Mouse (Mus musculus) T-cell, adult 2 months (primary cell): ENCODE data around the gene Gm49369.

Source experiments
- DNase-seq: peaks from one replicate; pipeline ENCODE4 v3.0.0; 2022; ENCODE audit warnings: low spot score

The Gm49369 gene

GRCm38 (mm10) chr7:142394261-142395190, 12.1 kb upstream of the Gm49369 start:
- DNase-seq, result no peak

GRCm38 (mm10) chr7:142393191-142393590, 10.7 kb upstream of the Gm49369 start:
- no peak for DNase-seq

DNA sequence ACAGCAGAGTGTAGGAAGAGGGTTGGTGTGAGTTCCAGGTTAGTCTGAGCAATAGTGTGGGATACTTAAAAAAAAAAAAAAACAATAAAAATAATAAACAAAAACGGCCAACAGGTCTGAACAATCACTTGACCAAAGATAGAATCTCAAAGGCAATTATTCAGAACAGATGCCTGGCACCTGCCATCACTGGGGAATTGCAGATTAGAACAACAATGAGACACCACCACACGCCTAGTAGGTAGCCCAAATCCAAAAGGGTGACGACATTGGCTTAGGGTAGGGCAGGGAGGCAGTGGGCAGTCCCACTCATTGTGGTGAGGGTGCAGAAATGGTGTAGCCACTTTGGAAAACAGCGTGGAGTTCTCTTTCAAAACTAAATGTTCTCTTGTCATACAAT, 9.1 kb upstream of the Gm49369 start:
- DNase-seq, result no peak

DNA sequence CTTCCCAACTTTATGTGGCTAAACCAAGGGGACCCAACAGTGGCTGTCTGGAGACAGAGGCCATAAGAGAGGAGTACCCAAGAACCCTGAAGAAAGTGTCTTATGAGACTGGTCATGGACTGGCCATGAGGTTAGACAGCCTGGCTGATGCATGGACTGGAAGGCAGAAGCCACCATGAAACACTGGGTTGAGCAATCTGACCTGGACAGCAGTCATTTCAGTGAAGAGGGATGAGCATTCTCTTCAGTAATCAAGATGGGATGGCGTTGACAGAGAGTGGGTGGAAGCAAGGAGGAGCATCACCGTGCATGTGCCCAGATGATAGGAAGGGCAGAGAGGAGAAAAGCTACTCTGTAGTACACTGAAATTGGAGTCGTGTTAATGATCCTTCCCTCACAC, 8.6 kb upstream of the Gm49369 start:
- DNase-seq, result no peak

DNA sequence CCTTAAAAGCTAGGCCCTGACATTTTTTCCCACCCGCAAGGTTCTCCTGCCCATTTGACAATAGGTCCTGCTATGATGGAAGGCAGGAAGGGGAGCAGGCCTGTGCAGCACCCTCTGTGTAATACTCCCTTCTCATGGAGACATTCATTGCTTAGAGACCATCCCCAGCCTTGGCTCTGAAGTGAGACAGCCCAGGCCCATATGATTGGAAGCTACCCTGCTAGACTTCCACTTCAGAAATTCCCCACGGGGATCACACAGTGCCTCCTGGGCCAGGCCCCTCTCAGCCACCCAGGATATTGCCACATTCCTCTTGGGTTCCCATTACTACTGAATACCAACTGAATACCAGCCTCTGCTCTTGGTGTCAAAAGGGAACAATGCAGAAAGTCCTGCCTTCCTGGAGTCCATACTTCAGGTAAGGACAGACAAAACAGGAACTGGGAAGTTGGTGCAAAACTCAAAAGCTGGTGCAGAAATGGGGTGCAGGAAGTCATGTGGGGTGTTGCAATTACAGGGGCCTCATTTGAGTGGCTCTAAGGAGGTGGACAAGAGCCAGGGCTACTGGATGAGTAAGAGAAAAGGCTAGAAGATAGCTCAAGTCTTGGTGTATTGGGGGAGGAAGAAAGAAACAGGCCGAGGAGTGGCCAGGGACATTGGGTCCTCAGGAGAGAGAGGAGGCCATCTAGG, 7.6 kb upstream of the Gm49369 start:
- no peak for DNase-seq

- no peak for DNase-seq
Observed at GRCm38 (mm10) chr7:142388740-142389139, 6.3 kb upstream of the Gm49369 start.

DNA sequence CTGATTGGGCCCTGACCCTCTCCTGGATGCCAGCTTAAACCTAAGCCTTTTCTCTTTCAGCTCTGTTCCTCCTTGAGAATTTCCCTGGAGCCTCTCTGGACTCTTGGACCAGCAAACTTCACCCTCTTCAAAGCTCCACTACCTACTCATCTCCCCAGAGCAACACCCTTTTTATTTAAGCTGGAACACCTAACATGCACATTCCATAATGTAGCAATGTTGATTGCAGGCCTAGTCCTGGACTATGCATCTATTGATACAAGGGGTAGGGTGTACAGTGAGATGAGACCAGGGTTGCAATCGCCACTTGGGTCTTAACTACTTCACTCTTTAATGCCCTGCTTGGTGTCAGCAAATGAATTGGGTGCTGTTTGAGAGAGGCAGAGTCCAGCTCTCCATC, 5.7 kb upstream of the Gm49369 start:
- DNase-seq, result no peak

DNA sequence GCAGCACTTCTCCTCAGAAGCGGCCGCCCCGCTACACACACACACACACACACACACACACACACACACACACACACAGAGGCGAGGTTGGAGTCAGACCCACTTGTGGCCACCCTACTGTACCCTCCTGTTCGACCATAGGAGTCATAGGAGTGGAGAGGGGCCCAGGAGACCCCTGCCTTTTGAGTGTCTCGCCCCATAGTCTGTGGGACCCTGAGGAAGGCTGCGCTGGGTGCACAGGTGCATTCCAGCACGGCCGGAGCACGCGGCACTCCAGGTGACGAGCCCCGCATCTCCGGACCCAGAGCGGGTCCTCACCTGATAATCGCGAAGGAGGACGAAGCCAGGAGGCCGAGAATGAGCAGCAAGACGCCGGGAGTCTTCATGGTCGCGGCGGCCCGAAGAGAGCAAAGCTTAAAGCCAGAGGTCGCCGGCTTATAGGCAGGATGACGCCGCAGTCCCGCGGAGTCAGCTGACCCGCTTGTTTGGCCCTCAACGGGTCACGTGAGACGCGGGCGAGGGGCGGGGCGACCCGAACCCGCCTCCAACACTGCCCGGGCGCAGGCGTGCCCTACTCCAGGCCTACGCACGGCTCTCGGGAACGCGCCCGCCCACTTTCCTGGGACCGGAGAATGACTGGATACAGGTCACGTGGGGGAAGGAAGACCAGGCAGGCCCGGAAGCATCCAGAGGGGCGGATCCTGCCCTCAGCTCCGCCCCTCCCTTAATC, 5.1 kb upstream of the Gm49369 start, which contains the start of gene Ctsd:
TSS of gene Ctsd (minus strand) at position 620 of the 730 bp plus-strand sequence.
- DNase-seq, result peak; percentile 87

DNA sequence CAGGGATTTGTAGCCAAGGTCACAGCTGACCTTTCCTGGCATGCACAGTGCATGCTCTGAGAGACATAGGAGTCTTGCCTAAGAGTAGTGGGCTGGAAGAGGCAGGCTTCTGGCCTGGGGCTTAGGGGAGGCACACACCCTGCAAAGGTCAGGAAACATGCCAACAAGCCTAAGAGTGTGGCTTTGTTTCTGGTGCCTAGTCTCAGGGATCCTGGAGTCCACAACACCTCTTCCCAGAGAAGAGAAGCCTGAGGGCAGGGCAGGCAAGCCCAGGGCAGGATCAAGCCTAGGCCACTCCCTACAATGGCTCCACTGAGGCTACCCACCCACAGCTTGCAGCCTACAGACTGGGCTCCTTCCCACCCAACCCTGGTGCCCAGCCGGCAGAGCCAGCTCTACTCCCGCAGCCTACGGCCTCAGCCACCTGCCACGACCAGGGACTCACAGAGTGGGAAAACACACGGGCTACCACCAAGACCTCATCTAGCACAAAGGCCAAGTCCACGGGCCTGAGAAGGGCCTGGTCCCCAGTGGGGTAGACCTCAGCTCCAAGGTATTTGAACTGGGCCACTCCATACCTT, 4.2 kb upstream of the Gm49369 start:
- no peak for DNase-seq

- no peak for DNase-seq
Observed at GRCm38 (mm10) chr7:142385742-142386403, 3.4 kb upstream of the Gm49369 start.

DNA sequence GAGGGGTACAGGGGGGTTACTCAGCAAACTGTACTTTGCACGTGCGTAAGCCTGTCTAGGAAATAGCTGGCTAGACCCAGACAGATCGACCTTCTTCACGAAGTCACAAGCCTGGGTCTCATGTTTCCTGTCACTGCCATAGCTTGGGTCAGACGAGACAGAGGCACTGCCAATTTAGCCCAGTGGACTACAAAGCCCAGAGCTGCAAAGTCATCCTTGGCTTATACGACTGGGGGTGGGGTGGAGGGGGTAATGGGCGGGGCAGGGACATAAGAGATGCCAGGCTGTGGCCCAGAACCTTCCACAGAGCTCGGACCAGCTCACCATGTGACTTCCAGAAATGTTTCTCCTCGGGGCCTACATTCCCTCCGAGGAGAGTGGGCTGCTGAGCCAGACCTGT, 1.8 kb upstream of the Gm49369 start:
- DNase-seq, result no peak

- DNase-seq, result peak; percentile 80
Observed at GRCm38 (mm10) chr7:142381175-142381574, 1.3 kb downstream of the Gm49369 start.

DNA sequence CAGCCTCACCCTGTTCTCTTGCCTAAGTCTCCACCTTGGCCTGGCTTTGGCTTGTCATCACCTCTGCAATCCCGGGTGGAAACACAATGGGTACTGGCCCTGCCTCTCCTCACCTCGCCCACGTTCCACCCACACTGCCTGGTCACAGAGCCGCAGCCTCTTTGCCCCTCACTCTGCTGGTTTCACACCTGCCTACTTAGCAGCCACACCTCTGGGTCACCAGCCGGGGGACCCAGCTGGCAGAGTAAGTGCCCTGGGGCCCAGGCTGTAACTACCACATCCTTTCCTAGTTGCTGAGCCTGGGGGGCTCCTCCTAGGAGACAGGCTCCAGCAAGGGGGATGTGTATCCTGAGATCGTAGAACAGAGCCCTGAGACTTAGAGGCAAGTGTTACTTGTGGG, 3.3 kb downstream of the Gm49369 start:
- peak; percentile 43 for DNase-seq

DNA sequence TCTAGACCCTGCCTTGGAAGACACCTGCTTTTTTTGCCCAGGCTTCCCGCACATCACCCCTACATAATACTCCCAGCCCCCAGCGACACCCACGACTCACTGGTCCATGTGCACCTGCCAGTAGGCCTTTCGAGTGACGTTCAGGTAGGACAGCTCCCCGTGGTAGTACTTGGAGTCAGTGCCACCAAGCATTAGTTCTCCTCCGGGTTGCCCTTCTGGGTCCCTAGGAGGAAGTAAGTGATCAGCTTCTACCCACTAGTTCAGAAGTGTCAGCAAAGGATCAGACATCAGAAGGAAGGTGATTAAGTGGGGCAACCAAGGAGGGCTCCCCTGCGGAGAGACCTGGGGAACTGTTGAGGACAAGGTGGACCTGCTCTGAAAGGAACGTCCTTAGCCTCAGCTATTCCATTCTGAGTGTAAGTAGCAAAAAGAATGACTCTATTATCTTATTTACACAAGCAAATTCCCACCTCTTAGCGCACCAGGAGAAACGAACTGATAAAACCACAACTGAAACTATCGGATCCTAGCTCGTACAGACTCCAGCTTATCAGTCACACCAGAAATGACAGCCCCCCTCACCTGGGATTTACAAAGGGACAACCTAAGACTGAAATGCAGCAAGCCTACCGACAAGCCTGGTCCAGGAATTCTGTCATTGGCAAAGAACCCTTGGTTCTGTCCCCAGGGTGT, 5.1 kb downstream of the Gm49369 start:
- DNase-seq, result no peak

DNA sequence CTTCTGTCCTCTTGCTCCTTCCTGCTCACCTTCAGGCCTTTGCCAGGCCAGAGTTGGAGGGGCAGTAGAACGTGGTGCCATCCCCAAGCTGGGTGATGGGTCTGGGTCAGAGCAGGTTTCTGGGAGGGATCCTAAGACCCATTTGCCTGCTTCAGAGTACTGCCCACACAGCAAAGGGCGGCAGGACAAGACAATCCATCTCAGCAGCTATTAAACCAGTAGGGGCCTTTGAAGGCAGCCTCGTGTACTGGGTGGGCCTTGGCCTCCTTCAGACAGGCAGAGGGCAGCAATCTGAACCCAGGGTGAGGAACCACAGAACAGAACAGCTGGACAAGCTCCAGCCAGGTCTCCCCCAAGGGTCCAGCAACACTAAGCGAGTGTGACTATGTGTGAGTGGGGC, 6.4 kb downstream of the Gm49369 start:
- DNase-seq, result no peak

DNA sequence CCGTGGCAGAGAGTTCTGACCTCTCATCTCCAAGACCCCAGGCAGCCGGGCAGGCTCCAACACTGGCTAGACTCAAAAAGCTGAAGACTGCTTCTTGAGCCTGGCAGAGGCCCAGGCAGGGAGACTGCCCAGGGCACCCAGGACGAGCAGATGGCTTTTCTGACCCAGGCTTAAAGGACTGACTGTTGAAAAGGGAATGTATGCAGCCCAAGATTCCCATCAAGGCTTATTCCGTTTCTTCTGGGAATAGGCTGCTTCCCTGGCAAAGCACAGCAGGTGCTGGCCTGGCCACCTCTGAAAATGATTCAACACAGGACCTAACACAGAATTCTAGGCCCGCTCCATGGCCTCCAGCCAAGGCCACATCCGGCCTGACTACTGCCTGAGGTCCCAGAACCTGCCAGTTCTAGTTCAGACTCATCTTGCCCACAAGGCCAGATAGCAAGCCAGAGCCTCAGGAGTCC, 7.2 kb downstream of the Gm49369 start:
- no peak for DNase-seq

- DNase-seq, result no peak
Observed at GRCm38 (mm10) chr7:142374413-142375015, 8.0 kb downstream of the Gm49369 start.

GRCm38 (mm10) chr7:142373641-142374412, 8.6 kb downstream of the Gm49369 start, which contains the start of gene Ifitm10:
Gene Ifitm10 (minus strand): TSS chr7:142373753.
- no peak for DNase-seq

- DNase-seq, result no peak
Observed at GRCm38 (mm10) chr7:142373039-142373438, 9.4 kb downstream of the Gm49369 start.
